Mouse (Mus musculus): ENCODE measurements around the gene Ppp3ca. TPM values are rescaled to one million over a fixed set of nuclear protein-coding genes. Genes with fewer than 3 reads are reported as not detected.

Gene Ppp3ca
- polyA plus RNA-seq, 1 experiment from 2014 or later, result 67.2 TPM

DNA sequence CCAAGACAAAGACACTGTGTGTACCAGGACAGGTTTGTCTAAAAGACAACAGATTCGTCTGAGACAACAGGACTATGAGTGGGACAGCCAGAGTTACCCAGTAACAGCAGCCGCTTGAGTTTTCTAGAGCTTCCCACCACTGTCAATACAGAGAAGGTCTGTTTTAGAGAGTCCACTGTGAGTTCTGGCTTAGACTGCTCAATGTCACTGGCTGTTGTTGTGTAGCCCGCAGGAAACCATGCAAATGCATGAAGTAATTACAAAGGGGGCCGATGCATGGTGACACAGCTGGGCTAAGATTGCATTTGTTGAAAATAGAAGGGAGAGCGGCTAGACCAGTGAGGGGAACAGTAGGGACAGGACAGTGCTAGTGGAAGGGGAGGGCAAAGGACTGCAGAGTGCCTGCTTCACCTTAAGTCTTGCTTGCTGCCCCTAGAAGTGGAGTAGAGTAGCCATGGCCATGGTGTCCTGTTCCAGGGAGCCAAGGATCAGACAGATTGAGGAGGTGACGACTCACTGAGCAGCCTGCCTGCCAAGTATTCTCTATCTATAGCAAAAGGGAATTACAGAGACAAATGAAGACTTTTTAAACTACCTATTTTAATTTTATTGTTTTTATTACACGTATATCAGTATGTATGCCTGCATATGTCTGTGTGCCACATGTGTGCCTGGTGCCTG, 174.0 kb downstream of the Ppp3ca start:
- no peaks in the 10 kb centered on the region for H3K36me3 ChIP-seq (ENCODE audit: control insufficient read depth, insufficient read depth, low read length)
- peaks cover 0 to 2% of the 10 kb centered on the region in 2 experiments; a peak in 1 of 4 replicates for H3K4me1 ChIP-seq (ENCODE audit: control insufficient read depth in 2 of 2, insufficient read depth in 2 of 2, low read length in 2 of 2)
- no peak for ATAC-seq (ENCODE audit: insufficient number of reproducible peaks, insufficient read depth, low FRiP score, low read depth)
- H3K9ac ChIP-seq (ENCODE audit: low read length), result no peak overlapping the region
- WGBS, result 76% methylated on average over 7 of the region's 7 CpGs
- no peak overlapping the region for H3K27ac ChIP-seq (replicated peaks in 1 of 2; ENCODE audit: control insufficient read depth in 1 of 2, insufficient read depth in 1 of 2, low read depth in 2 of 2, low read length in 2 of 2)
- H3K4me3 ChIP-seq (ENCODE audit: control insufficient read depth in 1 of 2, insufficient read depth in 1 of 2, low read depth in 1 of 2, low read length in 2 of 2), result no peak overlapping the region
- no peaks in the 10 kb centered on the region for H3K9me3 ChIP-seq (ENCODE audit: control insufficient read depth, low read length)
- H3K4me2 ChIP-seq (ENCODE audit: low read length), result no peak overlapping the region
- H3K27me3 ChIP-seq (ENCODE audit: control insufficient read depth, insufficient read depth, low read length), result no peaks in the 10 kb centered on the region

DNA sequence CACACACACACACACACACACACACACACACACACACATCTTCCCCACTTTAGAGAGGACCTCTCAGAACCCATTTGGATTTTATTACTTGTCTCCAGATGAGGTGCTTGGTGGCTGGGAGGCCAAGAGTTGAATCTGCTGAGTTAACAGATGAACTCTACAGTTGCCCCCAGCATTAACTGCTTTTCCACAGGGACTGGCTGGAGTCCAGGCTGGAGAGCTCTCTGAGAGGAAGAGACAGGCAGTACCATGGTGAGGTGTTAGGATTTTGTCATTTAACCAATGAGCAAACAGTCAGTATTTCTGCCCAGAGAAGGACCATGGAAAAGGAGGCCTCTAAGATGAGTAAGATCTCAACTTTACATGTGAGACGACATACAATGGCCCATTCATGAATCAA, 179.1 kb downstream of the Ppp3ca start:
- ATAC-seq (ENCODE audit: insufficient number of reproducible peaks, insufficient read depth, low FRiP score, low read depth), result no peak
- WGBS, result 92% methylated on average over 1 of the region's 1 CpGs
- Histone ChIP-seq H3K4me3 (ENCODE audit: control insufficient read depth in 1 of 2, insufficient read depth in 1 of 2, low read depth in 1 of 2, low read length in 2 of 2) (no peak overlapping the region), H3K36me3 (ENCODE audit: control insufficient read depth, insufficient read depth, low read length) (no peaks in the 10 kb centered on the region), H3K9me3 (ENCODE audit: control insufficient read depth, low read length) (no peaks in the 10 kb centered on the region), H3K4me1 (ENCODE audit: control insufficient read depth in 2 of 2, insufficient read depth in 2 of 2, low read length in 2 of 2) (peaks cover under 1 to 4% of the 10 kb centered on the region in 2 experiments; a peak in 3 of 4 replicates), H3K9ac (ENCODE audit: low read length) (no peak overlapping the region), H3K27me3 (ENCODE audit: control insufficient read depth, insufficient read depth, low read length) (no peaks in the 10 kb centered on the region), H3K4me2 (ENCODE audit: low read length) (no peak overlapping the region), H3K27ac (replicated peaks in 1 of 2; ENCODE audit: control insufficient read depth in 1 of 2, insufficient read depth in 1 of 2, low read depth in 2 of 2, low read length in 2 of 2) (no peak overlapping the region)

DNA sequence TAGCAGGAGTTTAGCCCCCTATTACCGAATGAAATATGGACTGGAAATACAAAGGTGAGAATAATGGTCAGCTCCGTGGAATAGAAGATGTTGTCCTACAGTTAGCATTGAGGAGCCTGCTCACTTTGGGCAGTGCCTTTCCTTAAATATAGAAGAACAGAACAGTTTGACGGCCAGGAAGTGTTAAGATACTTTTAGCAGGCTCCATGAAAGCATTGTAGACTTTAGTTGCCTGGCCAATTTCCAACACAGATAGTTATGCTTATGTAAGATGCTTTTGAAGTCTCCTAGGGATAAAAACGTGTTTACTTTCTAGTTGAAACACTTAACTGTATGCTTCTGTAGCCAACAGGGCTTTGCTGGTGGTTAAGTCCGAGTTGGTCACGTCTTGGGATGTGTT, 183.0 kb downstream of the Ppp3ca start:
- whole genome bisulfite sequencing, result 71% methylated on average over 6 of the region's 6 CpGs
- no peaks in the 10 kb centered on the region for H3K9me3 ChIP-seq (ENCODE audit: control insufficient read depth, low read length)

DNA sequence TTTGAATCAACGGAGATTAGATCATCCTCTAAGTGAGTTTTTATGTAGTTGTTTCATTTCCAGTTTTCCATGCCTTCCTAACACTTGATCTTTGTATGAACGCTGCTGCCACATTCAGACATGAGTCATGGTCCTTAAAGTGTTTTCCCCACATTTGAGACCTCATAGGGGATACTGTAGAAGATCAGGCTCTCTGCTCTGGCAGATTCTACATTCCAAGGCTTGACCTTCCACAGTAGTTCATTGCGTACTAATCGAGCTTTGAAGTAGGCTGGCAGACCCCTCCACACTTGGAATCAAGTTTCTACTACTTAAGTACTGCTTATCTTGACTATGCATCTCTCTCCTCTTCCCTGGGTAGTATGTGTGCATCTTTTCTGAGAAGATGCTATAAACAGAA, 183.7 kb downstream of the Ppp3ca start:
- Histone ChIP-seq H3K27ac (replicated peaks in 1 of 2; ENCODE audit: control insufficient read depth in 1 of 2, insufficient read depth in 1 of 2, low read depth in 2 of 2, low read length in 2 of 2) (no peak overlapping the region), H3K36me3 (ENCODE audit: control insufficient read depth, insufficient read depth, low read length) (no peaks in the 10 kb centered on the region), H3K4me2 (ENCODE audit: low read length) (no peak overlapping the region), H3K9ac (ENCODE audit: low read length) (no peak overlapping the region), H3K4me1 (ENCODE audit: control insufficient read depth in 2 of 2, insufficient read depth in 2 of 2, low read length in 2 of 2) (peaks cover 3 to 6% of the 10 kb centered on the region in 2 experiments; a peak in 2 of 4 replicates), H3K27me3 (ENCODE audit: control insufficient read depth, insufficient read depth, low read length) (no peaks in the 10 kb centered on the region), H3K4me3 (ENCODE audit: control insufficient read depth in 1 of 2, insufficient read depth in 1 of 2, low read depth in 1 of 2, low read length in 2 of 2) (no peak overlapping the region), H3K9me3 (ENCODE audit: control insufficient read depth, low read length) (no peaks in the 10 kb centered on the region)
- 74% methylated on average over 4 of the region's 4 CpGs for WGBS
- no peak for ATAC-seq (ENCODE audit: insufficient number of reproducible peaks, insufficient read depth, low FRiP score, low read depth)

More for the DNA sequence above, 183.0 kb downstream of the Ppp3ca start:
- Histone ChIP-seq H3K36me3 (ENCODE audit: control insufficient read depth, insufficient read depth, low read length) (no peaks in the 10 kb centered on the region), H3K27me3 (ENCODE audit: control insufficient read depth, insufficient read depth, low read length) (no peaks in the 10 kb centered on the region), H3K4me3 (ENCODE audit: control insufficient read depth in 1 of 2, insufficient read depth in 1 of 2, low read depth in 1 of 2, low read length in 2 of 2) (no peak overlapping the region), H3K9ac (ENCODE audit: low read length) (no peak overlapping the region), H3K27ac (replicated peaks in 1 of 2; ENCODE audit: control insufficient read depth in 1 of 2, insufficient read depth in 1 of 2, low read depth in 2 of 2, low read length in 2 of 2) (no peak overlapping the region), H3K4me2 (ENCODE audit: low read length) (no peak overlapping the region), H3K4me1 (ENCODE audit: control insufficient read depth in 2 of 2, insufficient read depth in 2 of 2, low read length in 2 of 2) (peaks cover 3 to 6% of the 10 kb centered on the region in 2 experiments; a peak in 2 of 4 replicates)
- ATAC-seq (ENCODE audit: insufficient number of reproducible peaks, insufficient read depth, low FRiP score, low read depth), result no peak

DNA sequence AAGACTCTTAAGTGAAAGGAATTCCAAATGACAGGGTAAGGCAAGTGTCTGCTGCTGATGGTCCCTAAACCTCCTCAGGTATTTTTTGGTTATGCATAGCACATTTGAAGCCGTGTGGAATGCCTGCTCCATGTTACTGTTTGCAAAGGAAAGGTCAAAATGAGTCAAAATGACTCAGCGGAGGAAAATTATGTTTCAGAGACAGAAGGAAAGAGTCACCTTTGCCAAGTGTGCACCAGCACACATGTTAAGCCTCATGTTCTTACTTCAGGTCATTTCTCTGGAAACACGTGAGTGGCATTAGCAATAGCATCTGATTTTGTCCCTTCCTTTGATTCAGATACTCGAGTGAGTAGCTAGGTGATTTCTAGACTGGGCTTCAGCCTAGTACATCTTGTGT, 186.1 kb downstream of the Ppp3ca start:
- no peak overlapping the region for H3K4me2 ChIP-seq (ENCODE audit: low read length)
- no peak overlapping the region for H3K4me3 ChIP-seq (ENCODE audit: control insufficient read depth in 1 of 2, insufficient read depth in 1 of 2, low read depth in 1 of 2, low read length in 2 of 2)
- no peaks in the 10 kb centered on the region for H3K36me3 ChIP-seq (ENCODE audit: control insufficient read depth, insufficient read depth, low read length)
- no peaks in the 10 kb centered on the region for H3K9me3 ChIP-seq (ENCODE audit: control insufficient read depth, low read length)
- no peak overlapping the region for H3K27ac ChIP-seq (replicated peaks in 1 of 2; ENCODE audit: control insufficient read depth in 1 of 2, insufficient read depth in 1 of 2, low read depth in 2 of 2, low read length in 2 of 2)
- WGBS, result 83% methylated on average over 4 of the region's 4 CpGs
- no peaks in the 10 kb centered on the region for H3K27me3 ChIP-seq (ENCODE audit: control insufficient read depth, insufficient read depth, low read length)
- H3K9ac ChIP-seq (ENCODE audit: low read length), result no peak overlapping the region
- H3K4me1 ChIP-seq (ENCODE audit: control insufficient read depth in 2 of 2, insufficient read depth in 2 of 2, low read length in 2 of 2), result peaks cover 3 to 6% of the 10 kb centered on the region in 2 experiments; a peak in 2 of 4 replicates
- ATAC-seq (ENCODE audit: insufficient number of reproducible peaks, insufficient read depth, low FRiP score, low read depth), result no peak

DNA sequence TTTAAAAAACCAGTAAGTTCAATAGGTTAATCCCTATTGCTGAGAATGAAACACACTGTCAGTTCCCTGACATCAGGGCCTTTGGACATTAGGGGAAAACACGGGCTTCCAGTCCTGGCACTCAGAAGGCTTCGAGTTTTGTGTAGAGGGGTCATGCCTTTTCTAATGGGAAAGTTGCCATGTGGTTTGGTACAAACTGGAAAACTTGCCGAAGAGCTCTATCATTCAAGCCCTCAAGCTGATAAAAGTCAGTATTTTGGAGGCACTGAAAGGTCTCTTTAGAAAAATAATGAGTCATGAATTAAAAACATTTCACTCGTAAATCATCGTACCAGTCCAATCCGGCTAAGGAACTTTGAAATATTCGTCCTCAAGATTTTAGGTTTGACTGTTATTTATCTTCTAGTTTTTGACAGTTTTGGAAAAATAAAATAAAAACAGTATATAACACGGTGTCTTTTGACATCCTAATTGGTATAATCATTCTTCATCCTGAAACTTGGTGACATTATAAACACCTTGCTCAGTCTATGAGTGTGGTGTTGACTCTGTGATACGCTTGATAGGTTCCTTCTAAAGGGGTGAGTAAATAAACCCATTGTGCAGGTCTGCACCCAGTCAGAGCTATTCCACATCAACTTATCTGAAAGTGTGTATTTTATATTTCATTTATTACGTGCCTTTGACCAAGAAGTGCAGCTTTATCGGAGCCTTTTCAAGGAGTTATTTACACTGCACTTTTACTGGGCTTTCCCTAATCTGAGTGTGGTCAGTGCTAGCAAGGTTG, 192.3 kb downstream of the Ppp3ca start:
- H3K4me2 ChIP-seq (ENCODE audit: low read length), result no peak overlapping the region
- no peak overlapping the region for H3K4me3 ChIP-seq (ENCODE audit: control insufficient read depth in 1 of 2, insufficient read depth in 1 of 2, low read depth in 1 of 2, low read length in 2 of 2)
- H3K9ac ChIP-seq (ENCODE audit: low read length), result no peak overlapping the region
- WGBS, result 67% methylated on average over 11 of the region's 11 CpGs
- no peaks in the 10 kb centered on the region for H3K4me1 ChIP-seq (ENCODE audit: control insufficient read depth in 2 of 2, insufficient read depth in 2 of 2, low read length in 2 of 2)
- ATAC-seq (ENCODE audit: insufficient number of reproducible peaks, insufficient read depth, low FRiP score, low read depth), result no peak
- H3K27me3 ChIP-seq (ENCODE audit: control insufficient read depth, insufficient read depth, low read length), result no peaks in the 10 kb centered on the region
- H3K27ac ChIP-seq (replicated peaks in 1 of 2; ENCODE audit: control insufficient read depth in 1 of 2, insufficient read depth in 1 of 2, low read depth in 2 of 2, low read length in 2 of 2), result no peak overlapping the region
- no peaks in the 10 kb centered on the region for H3K9me3 ChIP-seq (ENCODE audit: control insufficient read depth, low read length)
- no peaks in the 10 kb centered on the region for H3K36me3 ChIP-seq (ENCODE audit: control insufficient read depth, insufficient read depth, low read length)

DNA sequence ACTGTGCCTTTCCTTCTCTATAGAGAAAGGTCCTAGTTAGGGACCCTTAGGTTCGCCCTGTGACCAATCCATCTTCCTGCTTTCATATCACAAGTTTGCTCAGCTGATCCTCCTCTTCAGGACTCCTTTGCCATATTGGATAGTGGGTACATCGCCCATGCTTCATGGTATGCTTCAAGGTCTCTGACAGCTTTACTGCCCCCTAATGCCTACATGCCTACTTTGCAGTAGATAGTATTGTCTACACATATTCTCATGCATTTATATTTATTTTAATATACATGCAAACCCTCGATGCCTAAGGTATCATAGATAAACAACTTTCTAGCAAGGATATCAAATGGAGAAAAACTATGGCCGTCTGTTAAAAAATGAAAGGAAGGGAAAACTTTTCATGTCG, 193.2 kb downstream of the Ppp3ca start:
- no peak for ATAC-seq (ENCODE audit: insufficient number of reproducible peaks, insufficient read depth, low FRiP score, low read depth)
- Histone ChIP-seq H3K36me3 (ENCODE audit: control insufficient read depth, insufficient read depth, low read length) (no peaks in the 10 kb centered on the region), H3K4me1 (ENCODE audit: control insufficient read depth in 2 of 2, insufficient read depth in 2 of 2, low read length in 2 of 2) (no peaks in the 10 kb centered on the region), H3K4me3 (ENCODE audit: control insufficient read depth in 1 of 2, insufficient read depth in 1 of 2, low read depth in 1 of 2, low read length in 2 of 2) (no peak overlapping the region), H3K27ac (replicated peaks in 1 of 2; ENCODE audit: control insufficient read depth in 1 of 2, insufficient read depth in 1 of 2, low read depth in 2 of 2, low read length in 2 of 2) (no peak overlapping the region), H3K27me3 (ENCODE audit: control insufficient read depth, insufficient read depth, low read length) (no peaks in the 10 kb centered on the region), H3K9ac (ENCODE audit: low read length) (no peak overlapping the region), H3K9me3 (ENCODE audit: control insufficient read depth, low read length) (no peaks in the 10 kb centered on the region), H3K4me2 (ENCODE audit: low read length) (no peak overlapping the region)
- 86% methylated on average over 5 of the region's 5 CpGs for WGBS

Measured in heart, embryonic 14.5 days (tissue).